Mouse (Mus musculus) c-Kit-positive CD71-positive TER-119-positive erythroid progenitor cells, embryonic 14.5 days (primary cell): Measurements from ENCODE around the gene Sspo.

Experiments
- DNase-seq: peaks from one replicate; pipeline ENCODE4 v3.0.0-alpha.2; 2013; ENCODE audit warnings: low spot score

Sspo gene

DNA sequence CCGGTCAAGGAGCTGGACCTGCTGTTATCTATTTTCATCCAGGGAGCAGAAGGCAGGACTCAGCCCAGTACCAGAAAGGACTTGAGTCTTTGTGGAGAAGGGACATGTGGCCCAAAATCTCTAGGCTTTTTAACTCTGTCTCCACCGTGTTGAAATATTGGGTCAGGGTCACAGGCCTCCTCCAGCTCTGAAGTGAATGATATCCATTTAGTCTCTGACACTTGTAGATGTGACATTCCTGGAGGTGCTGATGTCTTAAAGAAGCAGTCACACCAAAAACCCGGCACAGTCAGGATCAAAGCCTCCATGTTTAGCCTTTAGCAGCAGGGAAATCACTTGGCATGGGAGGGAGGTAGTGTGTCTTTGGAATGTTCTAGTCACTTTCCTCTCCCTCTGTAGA is 92.7 kb downstream of the Sspo start:
- DNase-seq, result no peak

DNA sequence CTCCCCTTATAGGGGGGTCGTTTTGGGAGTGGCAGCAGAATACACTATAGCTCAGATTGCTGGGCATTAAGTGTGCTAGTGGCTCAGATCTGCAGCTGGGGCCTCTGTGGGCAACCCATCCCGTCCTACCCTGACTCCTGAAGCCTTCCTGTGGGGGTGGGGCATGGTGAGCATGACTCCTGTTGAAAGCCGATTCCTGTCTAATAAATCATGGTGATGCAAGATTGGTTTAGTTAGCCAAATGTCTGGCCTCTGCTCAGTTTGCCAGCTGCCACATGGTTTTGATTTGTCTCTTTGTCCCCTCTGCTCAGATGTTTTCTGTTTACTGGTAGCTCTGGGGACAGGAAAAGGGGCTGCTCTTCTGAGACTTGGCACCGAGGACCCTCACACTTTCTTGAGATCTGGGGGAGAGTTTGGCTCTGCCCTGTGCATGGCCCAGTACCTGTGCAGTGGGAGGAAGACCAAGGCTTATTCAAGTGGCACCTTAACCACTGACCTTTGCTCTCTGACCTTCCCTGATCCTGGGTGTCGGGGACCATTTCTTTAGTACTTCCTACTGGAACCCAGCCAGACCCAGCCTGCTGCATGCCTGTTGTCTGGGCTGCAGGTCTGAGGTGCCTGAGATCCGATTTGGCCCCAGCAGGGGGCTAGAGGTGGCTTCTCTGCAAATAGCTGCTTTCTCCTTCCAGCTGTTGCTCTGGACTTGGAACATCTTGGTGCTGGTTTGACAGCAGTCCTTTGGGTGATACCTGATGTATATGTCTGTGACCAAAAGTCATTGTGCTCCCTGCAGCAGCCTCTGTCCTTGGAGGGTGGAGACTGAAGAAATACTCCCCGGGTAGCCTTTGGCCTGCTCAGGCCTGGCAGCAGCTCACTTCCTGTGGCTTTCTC is 93.8 kb downstream of the Sspo start:
- no peak for DNase-seq

DNA sequence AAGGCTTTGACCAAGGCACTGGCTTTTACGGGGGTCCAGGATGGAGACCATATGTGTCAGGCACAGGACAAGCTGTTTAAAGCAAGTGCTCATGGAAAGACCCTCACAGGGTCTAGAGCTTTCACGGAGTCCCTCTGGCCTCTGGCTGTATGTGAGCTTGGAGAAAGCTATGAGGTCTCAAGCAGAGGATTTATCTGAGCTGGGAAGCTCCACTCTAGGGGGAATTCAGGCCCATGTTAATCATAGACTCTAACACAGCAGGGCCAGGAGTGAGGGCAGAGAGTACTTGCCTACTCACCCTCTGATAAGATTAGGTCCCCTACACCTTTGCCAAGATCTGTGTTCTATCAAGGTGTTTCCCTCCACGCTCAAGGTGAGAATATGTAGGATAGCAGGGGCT is 94.6 kb downstream of the Sspo start:
- DNase-seq, result no peak

DNA sequence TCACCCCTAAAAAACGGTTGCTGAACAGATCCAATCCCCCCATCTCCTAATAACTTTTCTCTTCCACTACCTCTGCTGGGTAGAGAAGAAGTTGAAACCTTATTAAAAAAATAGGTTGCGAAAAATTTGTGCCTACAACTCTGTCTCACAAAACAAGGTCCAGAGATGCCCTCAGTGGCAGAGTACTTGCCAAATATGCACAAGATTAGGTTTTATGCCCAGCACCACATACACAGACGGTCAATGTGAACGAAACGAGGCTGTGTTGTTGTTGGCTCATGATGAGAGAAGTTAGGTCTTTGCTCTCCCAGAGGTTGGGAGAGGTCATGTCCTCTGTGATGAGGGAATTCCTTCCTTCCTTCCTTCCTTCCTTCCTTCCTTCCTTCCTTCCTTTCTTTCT is 97.2 kb downstream of the Sspo start:
- DNase-seq, result no peak

DNA sequence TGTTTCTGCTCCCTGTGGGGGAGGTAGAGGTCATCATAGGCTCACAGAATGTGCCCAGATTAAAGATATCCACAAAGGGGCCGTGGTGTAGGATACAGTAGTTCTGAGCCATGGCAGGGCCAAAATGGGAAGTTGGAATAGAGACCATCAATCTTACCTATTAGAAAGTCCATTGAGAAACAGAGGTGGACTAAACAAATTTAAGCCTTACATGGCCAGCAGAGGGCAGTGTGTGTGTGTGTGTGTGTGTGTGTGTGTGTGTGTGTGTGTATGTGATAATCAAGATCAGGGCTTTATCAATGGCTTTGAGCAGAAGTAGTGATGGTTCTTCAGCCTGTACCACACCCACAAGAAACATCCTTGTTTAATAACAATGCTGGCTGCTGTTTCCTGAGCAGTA is 98.2 kb downstream of the Sspo start:
- DNase-seq, result no peak

DNA sequence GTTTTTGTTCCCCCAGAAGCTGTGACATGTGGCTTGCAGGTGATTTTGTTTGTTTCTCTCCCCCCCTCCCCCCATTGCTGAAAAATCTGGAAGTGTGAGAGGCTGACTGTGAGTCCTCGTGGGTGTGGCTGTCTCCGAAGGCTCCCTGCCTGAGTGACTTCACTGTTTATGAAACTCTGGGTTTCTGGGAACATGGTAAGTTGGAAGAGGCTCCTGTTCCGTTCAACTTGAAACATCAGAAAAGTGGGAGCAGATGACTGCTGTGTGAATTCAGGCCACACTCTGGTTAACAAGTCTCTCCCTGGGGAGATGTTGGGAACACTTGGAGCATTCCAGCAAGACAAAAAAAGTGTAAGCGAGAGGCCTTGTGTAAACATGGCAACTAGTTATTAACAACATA is 98.8 kb downstream of the Sspo start:
- DNase-seq, result no peak

DNA sequence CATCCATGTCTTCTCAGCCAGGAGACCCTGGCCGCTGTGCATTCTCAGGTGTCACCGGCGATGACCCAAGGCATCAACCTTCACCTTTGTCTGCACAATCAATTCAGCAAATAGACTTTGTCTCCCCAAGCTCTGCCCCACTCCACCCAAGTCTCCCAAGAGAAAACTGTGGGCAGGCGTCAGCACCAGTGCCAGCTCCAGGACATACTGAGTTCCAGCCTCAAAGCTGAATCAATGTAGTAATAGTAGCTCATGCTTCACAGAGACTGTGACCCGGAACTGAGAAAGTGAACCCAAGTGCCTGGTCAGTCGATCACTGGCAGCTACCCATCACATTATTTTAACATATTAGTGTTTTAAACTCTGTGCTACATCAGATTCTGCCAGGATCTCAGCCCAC is 100.3 kb downstream of the Sspo start:
- DNase-seq, result no peak
